Mouse (Mus musculus) B cell, adult 62 days (primary cell): ENCODE measurements around the gene Eomes. TPM values are rescaled to one million over a fixed set of nuclear protein-coding genes. Genes with fewer than 3 reads are reported as not detected.

ENCODE experiments used
- total RNA-seq: library from RNA; stranded (reverse); gene quantifications from 4 replicates; pipeline ENCODE4 v1.2.4, GENCODE M21; 2023

Gene Eomes
- 0.77 to 1.1 TPM (median 1.0 TPM) in 4 replicates for total RNA-seq

GRCm38 (mm10) chr9:118477961-118478360 lies at the start of gene Eomes:
Eomes (plus strand) TSS chr9:118478212.

GRCm38 (mm10) chr9:118506020-118506403 lies 28.0 kb downstream of the Eomes start, which contains the start of gene Golga4:
Golga4 (plus strand) TSS chr9:118506267.

Other genes starting within 250 kb of the Eomes start
- 97.1 to 108 TPM (median 101 TPM) in 4 replicates for gene Golga4, start 28.1 kb downstream of the Eomes start, total RNA-seq
- 1.2 to 3.0 TPM (median 1.6 TPM) in 4 replicates for gene Itga9, start 128.5 kb downstream of the Eomes start, total RNA-seq